Mouse (Mus musculus) frontal cortex, postnatal 36 days (tissue): ENCODE measurements at regions not wholly inside any gene's neighbourhood (a gene's known extent, or its start where the extent isn't known, plus 50 kb on each side); places are given as distances from the start of the nearest gene placed in this dataset.
A peak's percentile ranks its signal among the peaks of the same experiment; 100 is the strongest.

Experiments
- DNase-seq, 2 experiments: peaks; one replicate each; pipeline ENCODE4 v3.0.0; 2022; ENCODE audit warnings: low spot score in 2 of 2

GRCm38 (mm10) chr16:24054293-24054692, 65.6 kb upstream of the Bcl6 start:
- no peak for DNase-seq

- peak; percentile 38 to 51 for DNase-seq
Observed at GRCm38 (mm10) chr16:24053403-24053802, 64.8 kb upstream of the Bcl6 start.

DNA sequence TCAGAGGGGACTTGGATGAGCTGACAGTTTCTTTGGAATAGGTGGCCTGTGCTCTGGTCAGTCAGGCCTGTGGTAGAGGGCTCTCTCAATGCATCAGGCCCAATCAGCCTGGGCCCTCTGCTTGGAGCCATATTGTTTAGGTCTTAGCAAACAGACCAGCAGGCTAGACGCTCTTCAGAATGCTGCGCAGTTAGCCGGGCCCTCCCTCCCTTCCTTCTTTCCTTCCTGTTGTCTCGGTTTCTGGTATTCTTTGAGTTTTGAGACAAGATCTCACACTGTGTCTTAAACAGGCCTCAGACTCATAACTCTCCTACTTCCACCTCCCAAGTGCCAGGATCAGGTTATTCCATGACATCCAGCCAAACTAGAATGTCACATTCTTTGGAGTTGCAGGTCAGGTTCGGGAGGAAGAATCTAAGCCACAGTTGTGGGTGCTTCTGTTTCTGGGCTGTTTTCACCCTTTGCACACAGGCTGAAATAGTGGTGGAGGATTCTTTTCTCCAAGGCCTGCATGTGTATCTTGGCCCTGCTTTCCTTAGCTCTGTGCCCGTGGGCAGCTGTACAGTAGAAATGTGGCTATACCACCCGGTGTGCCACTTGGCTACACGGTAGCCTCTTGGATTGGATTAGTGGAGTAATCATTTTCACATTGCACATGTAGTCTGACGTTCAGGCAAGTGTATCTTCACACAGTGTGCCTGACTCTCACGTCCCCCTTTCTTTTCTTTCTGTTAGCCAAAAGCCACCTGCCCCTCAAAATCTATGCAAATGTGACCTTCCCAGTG, 62.4 kb upstream of the Bcl6 start:
- no peak for DNase-seq

GRCm38 (mm10) chr16:24043779-24044178, 55.1 kb upstream of the Bcl6 start:
- DNase-seq: no peak

DNA sequence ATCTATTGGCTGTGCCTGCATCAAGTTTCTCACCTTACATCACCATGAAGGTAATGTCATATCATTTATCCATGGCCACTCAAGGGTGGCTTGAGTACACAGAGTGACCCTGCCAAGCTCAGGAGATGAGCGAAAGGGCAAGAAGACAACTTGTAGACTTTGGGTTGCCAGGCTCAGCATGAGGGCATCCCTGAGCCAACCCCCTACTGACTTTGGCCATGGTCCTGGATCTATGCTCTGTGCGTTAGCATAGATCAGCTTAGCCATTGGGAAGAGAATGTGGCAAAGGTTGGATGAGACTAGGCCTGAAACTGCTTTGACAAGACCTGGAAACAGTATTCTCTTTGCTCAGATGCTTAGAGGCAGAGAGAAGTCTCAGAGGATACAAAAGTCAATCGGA, 54.3 kb upstream of the Bcl6 start:
- DNase-seq: no peak

- DNase-seq: no peak
Observed at GRCm38 (mm10) chr16:24042216-24042615, 53.6 kb upstream of the Bcl6 start.

DNA sequence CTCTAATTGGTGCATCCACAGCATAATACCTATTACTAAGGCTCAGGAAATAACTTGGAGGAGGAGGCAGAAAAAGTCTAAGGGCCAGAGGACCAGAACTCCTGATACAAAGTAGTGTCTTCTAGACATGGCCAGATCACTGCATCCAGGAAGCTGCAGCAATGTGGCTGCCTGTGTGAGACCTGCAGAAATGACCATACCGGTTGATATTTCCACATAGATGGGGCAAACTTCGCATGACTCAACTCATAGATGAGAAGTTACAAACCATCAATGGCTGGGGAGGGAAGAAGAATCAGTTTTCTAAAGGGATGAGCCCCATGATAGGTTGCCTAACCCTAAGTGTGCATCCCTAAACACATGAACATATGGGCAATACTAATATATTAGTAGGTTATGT, 52.8 kb upstream of the Bcl6 start:
- DNase-seq: no peak

DNA sequence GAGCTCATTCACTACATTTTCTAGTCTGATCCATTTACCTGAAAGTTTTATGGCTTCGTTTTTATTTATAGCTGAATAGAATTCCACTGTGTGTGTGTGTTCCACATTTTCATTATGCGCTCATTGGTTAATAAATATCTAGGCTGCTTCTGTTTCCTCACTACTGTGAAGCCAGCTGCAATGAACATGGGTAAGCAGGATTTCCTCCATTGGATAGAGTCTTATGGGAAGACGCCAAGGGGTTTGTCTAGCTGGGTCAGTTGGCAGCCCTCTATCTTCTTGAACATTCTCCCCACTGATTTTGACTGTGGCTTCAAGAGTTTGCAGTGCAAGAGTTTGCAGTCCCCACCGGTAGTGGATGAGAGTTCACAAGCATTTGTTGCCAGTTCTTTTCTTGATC, 51.1 kb upstream of the Bcl6 start:
- DNase-seq: no peak
